ENCODE assay signal across 8 mouse cellular contexts in genomic region chr3:9520728-9521054, GRCm38 (mm10).
DNase-seq lines count a peak whose midpoint lies in the region; ATAC-seq and TF ChIP-seq lines count a peak whose summit lies in the region.

No protein-coding gene starts in this region.

- H3K4me1 ChIP-seq in heart, embryonic 10.5 days = peaks cover 60% of the 10 kb centered on the region
- peaks cover 21% of the 10 kb centered on the region for H3K4me1 ChIP-seq in thymus, adult 2 months (replicated peaks; ENCODE audit: control insufficient read depth, insufficient read depth, low read length)
- H3K4me1 ChIP-seq in limb, embryonic 14.5 days (ENCODE audit: control insufficient read depth, insufficient read depth, low read length) = peaks cover 56% of the 10 kb centered on the region

- 53% methylated on average over 7 of the region's 7 CpGs for WGBS in heart, embryonic 10.5 days
- WGBS in thymus, adult 2 months = 26% methylated on average over 7 of the region's 7 CpGs
- WGBS in limb, embryonic 14.5 days = 30% methylated on average over 7 of the region's 7 CpGs

- no peak; the same call in 1 of the 2 replicates for ATAC-seq in limb, embryonic 14.5 days (ENCODE audit: low FRiP score, low read depth)

- peak overlapping the region; percentile 38; the same call in 1 of the 2 replicates for H3K4me2 ChIP-seq in limb, embryonic 14.5 days (replicated peaks; ENCODE audit: low read depth, low read length, severe bottlenecking)

- H3K9me3 ChIP-seq in heart, embryonic 10.5 days = no peaks in the 10 kb centered on the region
- H3K9me3 ChIP-seq in limb, embryonic 14.5 days (ENCODE audit: control insufficient read depth, low read length) = no peaks in the 10 kb centered on the region

- no peak for DNase-seq in heart, embryonic 10.5 days (ENCODE audit: low spot score)
- no peak for DNase-seq in heart, adult 11 months
- no peak for DNase-seq in thymus, adult 2 months
- DNase-seq in thymus, adult 18-20 months = no peak
- no peak for DNase-seq in limb, embryonic 14.5 days (ENCODE audit: low spot score)
- DNase-seq in left cerebral cortex, postnatal 4 days = no peak
- DNase-seq in urinary bladder, adult 2 months (ENCODE audit: low spot score) = no peak
- DNase-seq in right cerebral cortex, postnatal 4 days = no peak

- intact Hi-C loops in left cerebral cortex, postnatal 4 days (cut with DNase I) = no loop called here

- no peaks in the 10 kb centered on the region for H3K27me3 ChIP-seq in heart, embryonic 10.5 days (ENCODE audit: insufficient read depth, poor library complexity, severe bottlenecking)
- H3K27me3 ChIP-seq in thymus, adult 2 months (ENCODE audit: control insufficient read depth, insufficient read depth, low read length) = no peaks in the 10 kb centered on the region
- H3K27me3 ChIP-seq in limb, embryonic 14.5 days (ENCODE audit: control insufficient read depth, insufficient read depth, low read length) = no peaks in the 10 kb centered on the region

- H3K27ac ChIP-seq in heart, embryonic 10.5 days = peak overlapping the region; percentile 48
- H3K27ac ChIP-seq in thymus, adult 2 months (ENCODE audit: control insufficient read depth, insufficient read depth, low read length) = peak overlapping the region; percentile 82
- H3K27ac ChIP-seq in limb, embryonic 14.5 days (replicated peaks; ENCODE audit: low read depth, low read length) = peak overlapping the region; percentile 75

- TF ChIP-seq CTCF in thymus, adult 2 months (IDR thresholded peaks at IDR 0.05; ENCODE audit: borderline replicate concordance, control insufficient read depth, extremely low read depth, insufficient read depth, low read length, poor library complexity) = no peak

- H3K4me3 ChIP-seq in heart, embryonic 10.5 days = peak overlapping the region; percentile 19; the same call in 1 of the 2 replicates
- no peak overlapping the region for H3K4me3 ChIP-seq in thymus, adult 2 months (ENCODE audit: control insufficient read depth, insufficient read depth, low read length)
- H3K4me3 ChIP-seq in limb, embryonic 14.5 days (replicated peaks; ENCODE audit: low read length) = no peak overlapping the region

- no peak for TF ChIP-seq POLR2A in thymus, adult 2 months (IDR thresholded peaks at IDR 0.05; ENCODE audit: control insufficient read depth, extremely low read depth, insufficient read depth, low read length, poor library complexity)
- no peak for TF ChIP-seq POLR2A in limb, embryonic 14.5 days (IDR thresholded peaks at IDR 0.05; ENCODE audit: borderline replicate concordance, extremely low read depth, insufficient read depth, insufficient read length)

- no peaks in the 10 kb centered on the region for H3K36me3 ChIP-seq in heart, embryonic 10.5 days
- no peaks in the 10 kb centered on the region for H3K36me3 ChIP-seq in thymus, adult 2 months (ENCODE audit: control insufficient read depth, insufficient read depth, low read length)
- no peaks in the 10 kb centered on the region for H3K36me3 ChIP-seq in limb, embryonic 14.5 days (ENCODE audit: control insufficient read depth, insufficient read depth, low read length)

- H3K9ac ChIP-seq in limb, embryonic 14.5 days (ENCODE audit: low read depth, low read length, severe bottlenecking) = no peak overlapping the region
